Mouse (Mus musculus) CH12.LX (cell line): ENCODE measurements around the gene Uspl1.

ENCODE experiments used
- BHLHE40 ChIP-seq: IDR thresholded peaks from 2 replicates; pipeline ENCODE4 v1.6.1; 2011; ENCODE audit warnings: mild to moderate bottlenecking, low read depth, low read length, improper control_type of control experiment
- CHD1 ChIP-seq: IDR thresholded peaks from 2 replicates; pipeline ENCODE4 v1.6.1; 2012; ENCODE audit warnings: low read depth, low read length, improper control_type of control experiment, inconsistent platforms
- CHD2 ChIP-seq: IDR thresholded peaks from 2 replicates; pipeline ENCODE4 v1.6.1; 2011; ENCODE audit warnings: low read length, improper control_type of control experiment
- CTCF ChIP-seq, 2 experiments: IDR thresholded peaks in 1 of 2; conservative IDR thresholded peaks in 1 of 2; 2 replicates each; pipeline ENCODE4 v1.5.1; 2011 to 2012; ENCODE audit warnings: low read depth in 2 of 2, low read length in 2 of 2, improper control_type of control experiment in 1 of 2, inconsistent platforms in 1 of 2, mild to moderate bottlenecking in 1 of 2, moderate library complexity in 1 of 2
- EP300 ChIP-seq: IDR thresholded peaks from 2 replicates; pipeline ENCODE4 v1.6.1; 2011; ENCODE audit warnings: low read length, improper control_type of control experiment
- ETS1 ChIP-seq: conservative IDR thresholded peaks from 2 replicates; pipeline ENCODE4 v1.6.1; 2012; ENCODE audit warnings: low read depth, mild to moderate bottlenecking, inconsistent platforms, low read length, improper control_type of control experiment, moderate library complexity
- KAT2A ChIP-seq: IDR thresholded peaks from 2 replicates; pipeline ENCODE4 v1.6.1; 2012; ENCODE audit warnings: low read length, improper control_type of control experiment, inconsistent platforms; ENCODE audit not compliant: insufficient replicate concordance
- NRF1 ChIP-seq: IDR thresholded peaks from 2 replicates; pipeline ENCODE4 v1.6.1; 2014; ENCODE audit warnings: low read depth, mild to moderate bottlenecking, inconsistent platforms, low read length, improper control_type of control experiment, moderate library complexity
- POLR2A ChIP-seq: IDR thresholded peaks from 2 replicates; pipeline ENCODE4 v1.6.1; 2011; ENCODE audit warnings: low read depth, mild to moderate bottlenecking, improper control_type of control experiment, low read length
- POLR2AphosphoS2 ChIP-seq: IDR thresholded peaks from 2 replicates; pipeline ENCODE4 v1.6.1; 2011; ENCODE audit warnings: low read depth, low read length, improper control_type of control experiment
- ZKSCAN1 ChIP-seq: IDR thresholded peaks from 2 replicates; pipeline ENCODE4 v1.6.1; 2012; ENCODE audit warnings: low read depth, inconsistent platforms, low read length, improper control_type of control experiment, borderline replicate concordance

DNA sequence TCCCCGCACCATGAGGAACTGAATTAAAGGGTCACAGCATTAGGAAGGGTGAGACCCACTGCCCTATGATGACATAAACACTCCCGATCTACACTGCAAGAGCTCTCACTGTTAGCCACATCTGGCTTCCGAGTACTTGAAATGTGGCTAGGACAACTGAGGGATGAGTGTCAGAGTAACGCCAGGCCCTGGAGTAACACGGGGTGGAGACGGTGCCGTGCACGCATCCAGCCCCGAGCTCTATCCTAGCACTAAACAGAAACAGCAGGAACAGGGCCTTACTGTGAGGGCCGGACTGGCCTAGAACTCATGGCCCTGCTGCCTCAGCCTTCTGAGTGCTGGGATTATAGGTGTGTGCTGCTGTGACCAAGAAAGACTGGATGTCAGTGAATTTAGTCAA lies 18.1 kb upstream of the Uspl1 start:
- no peak for TF ChIP-seq CTCF (conservative IDR thresholded peaks at IDR 0.05 in 1 of 2, IDR thresholded peaks at IDR 0.05 in 1 of 2; ENCODE audit: low read depth in 2 of 2, low read length in 2 of 2)
- no peak for TF ChIP-seq CHD2
- TF ChIP-seq NRF1, result no peak
- TF ChIP-seq ZKSCAN1, result no peak
- TF ChIP-seq EP300, result no peak
- no peak for TF ChIP-seq KAT2A
- TF ChIP-seq POLR2A, result no peak
- no peak for TF ChIP-seq CHD1
- no peak for TF ChIP-seq BHLHE40
- TF ChIP-seq POLR2AphosphoS2, result no peak
- no peak for TF ChIP-seq ETS1
